Mouse (Mus musculus) B cell, adult (primary cell): Measurements from ENCODE around the gene 1810049J17Rik. TPM values are rescaled to one million over a fixed set of nuclear protein-coding genes. Genes with fewer than 3 reads are reported as not detected.

ENCODE experiments used
- total RNA-seq: library from RNA; stranded (reverse); gene quantifications from 4 replicates; pipeline ENCODE4 v1.2.4, GENCODE M21; 2023; ENCODE audit not compliant: inconsistent age

1810049J17Rik gene
- total RNA-seq, result 1.3 to 3.5 TPM (median 2.3 TPM) in 3 of 4 replicates, not detected in the other

GRCm38 (mm10) chr15:12321788-12322621, at the start of gene 1810049J17Rik:
TSS of gene 1810049J17Rik (minus strand) at chr15:12321899.

GRCm38 (mm10) chr15:12321091-12321787, 460 bp downstream of the 1810049J17Rik start, which contains the start of gene Golph3:
TSS of gene Golph3 (plus strand) at chr15:12321450.

Other genes with a start within 250 kb of the 1810049J17Rik start
- gene Zfr, start 204.1 kb downstream of the 1810049J17Rik start, total RNA-seq, result 95.7 to 144 TPM (median 122 TPM) in 4 replicates
- gene Mtmr12, start 116.9 kb downstream of the 1810049J17Rik start, total RNA-seq, result 38.0 to 47.6 TPM (median 42.0 TPM) in 4 replicates
- gene Golph3, start 449 bp downstream of the 1810049J17Rik start, total RNA-seq, result 92.7 to 101 TPM (median 96.8 TPM) in 4 replicates